Mouse (Mus musculus): Measurements from ENCODE around the gene Rapgef4. TPM values are rescaled to one million over a fixed set of nuclear protein-coding genes. Genes with fewer than 3 reads are reported as not detected.
A peak's percentile ranks its signal among the peaks of the same experiment; 100 is the strongest.

Rapgef4 gene
- 4.0 TPM in 2 replicates for polyA plus RNA-seq (2012; rRNA removed)

DNA sequence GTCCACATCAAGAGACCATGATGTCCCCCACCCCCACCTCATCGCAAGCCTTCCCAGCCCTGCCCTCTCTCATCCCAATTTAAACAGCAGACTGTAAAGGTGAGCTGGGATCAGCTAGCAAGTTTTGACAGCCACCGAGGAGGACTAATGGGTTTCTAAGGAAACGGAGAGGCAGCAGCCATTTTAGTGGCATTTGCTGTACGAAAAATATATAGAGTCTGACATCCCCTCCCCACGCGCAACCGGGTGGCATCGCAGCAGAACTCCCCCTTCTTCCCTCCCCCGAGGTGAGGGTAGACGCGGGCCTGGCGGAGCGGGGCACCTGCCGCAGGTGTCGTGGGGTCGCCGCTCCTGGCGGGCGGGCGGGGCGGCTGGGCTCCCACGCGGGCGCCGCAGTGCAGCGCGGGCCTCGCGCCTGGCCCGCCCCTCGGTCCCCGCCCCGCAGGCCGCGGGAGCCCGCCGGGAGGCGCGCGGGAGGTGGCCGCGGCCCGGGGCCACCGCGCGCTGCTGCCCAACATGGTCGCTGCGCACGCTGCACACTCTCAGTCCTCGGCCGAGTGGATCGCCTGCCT, at the start of gene Rapgef4:
Gene Rapgef4, plus strand, starts transcription at position 470 of the 572 bp plus-strand sequence.
- no peak for DNase-seq (ENCODE audit: low read depth)

GRCm38 (mm10) chr2:71934046-71934445, 47.0 kb upstream of the Rapgef4 start:
- no peak for DNase-seq (ENCODE audit: low read depth)

GRCm38 (mm10) chr2:71936711-71937110, 44.3 kb upstream of the Rapgef4 start:
- no peak for DNase-seq (ENCODE audit: low read depth)

DNA sequence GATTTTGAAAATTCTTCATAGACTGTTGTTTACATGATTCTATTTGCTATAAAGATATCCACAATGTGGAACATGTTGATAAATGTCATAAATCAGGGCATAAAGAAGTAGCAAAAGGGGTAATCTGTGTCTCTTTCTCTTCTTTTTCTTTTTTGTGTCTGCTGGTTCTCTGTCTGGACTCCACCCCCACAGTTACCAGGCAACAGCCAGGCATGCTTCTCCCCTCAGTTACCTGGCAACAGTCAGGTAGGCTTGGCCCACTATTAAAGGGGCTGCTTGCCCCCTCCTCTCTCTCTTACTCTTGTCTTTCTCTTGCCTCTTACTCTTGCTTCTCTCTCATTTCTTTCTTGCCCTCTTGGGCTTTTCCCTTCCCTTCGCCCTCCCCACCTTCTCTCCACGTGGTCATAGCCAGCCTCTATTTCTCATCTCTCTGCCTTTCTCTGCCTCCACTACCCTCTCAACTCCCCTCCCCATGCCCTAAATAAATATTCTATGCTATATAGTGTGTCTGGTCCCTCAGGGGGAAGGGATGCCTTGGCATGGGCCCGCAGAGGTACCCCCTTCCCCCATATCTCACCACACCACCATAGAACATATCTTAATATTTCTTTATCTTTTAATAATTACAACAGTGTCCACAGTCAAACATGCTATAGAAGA, 43.3 kb upstream of the Rapgef4 start:
- DNase-seq (ENCODE audit: low read depth): no peak

DNA sequence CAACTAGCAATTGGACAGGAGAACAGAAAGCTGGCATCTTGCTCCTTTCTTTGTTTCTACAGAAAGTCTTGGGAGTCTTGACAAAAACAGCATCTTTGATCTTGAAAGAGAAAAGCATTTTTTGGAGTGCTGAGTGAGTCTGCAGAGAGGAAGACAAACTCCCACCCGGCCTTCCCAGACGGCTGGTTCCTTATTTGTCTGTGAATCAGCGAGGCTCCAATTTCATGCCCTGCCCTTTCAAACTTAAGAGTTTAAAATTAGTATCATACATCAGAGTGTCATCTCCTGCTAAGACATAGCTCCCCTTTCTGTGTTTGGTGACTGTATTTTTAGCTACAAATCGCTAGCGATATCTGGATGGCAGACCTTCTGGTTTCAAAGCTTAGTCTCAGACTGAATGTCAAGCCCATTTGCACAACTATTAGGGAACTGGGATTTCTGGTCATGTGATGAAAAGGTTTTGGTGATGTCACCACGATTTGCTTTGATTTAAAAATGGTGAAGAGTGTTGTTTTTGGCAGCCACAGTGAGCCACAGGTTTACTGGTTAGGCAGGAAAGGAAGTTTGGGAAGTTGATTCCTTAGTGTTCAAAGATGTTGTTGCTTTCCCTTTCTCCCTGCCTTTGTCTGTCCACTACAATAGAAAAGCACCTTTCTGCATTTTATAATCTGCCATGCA, 42.2 kb upstream of the Rapgef4 start:
- DNase-seq (ENCODE audit: low read depth): no peak

DNA sequence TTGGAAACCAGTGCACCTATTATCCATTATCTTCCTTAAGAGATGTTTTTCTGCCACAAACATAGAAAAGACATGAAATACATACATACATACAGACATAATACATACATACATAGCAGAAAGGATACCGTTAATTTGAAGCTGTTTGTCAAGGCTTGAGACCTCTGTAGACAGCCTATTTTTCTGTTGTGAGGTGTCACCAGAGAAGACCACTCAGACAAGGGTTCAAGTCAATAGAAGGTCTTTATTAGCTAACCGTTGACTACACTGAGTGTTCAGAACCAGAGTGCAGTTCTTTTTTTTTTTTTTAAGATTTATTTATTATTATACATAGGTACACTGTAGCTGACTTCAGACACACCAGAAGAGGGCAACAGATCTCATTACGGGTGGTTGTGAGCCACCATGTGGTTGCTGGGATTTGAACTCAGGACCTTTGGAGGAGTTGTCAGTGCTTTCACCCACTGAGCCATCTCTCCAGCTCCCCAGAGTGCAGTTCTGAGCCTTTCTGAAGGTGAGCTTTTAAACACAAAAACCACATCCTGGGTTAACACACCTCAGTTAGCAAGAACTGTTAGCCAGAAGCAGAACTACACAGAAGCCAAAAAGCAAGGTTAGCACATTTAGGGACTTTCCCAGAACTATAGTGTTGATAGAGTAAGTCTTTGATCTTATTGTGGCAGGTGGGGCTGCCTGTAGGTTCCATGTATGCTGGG, 39.9 kb upstream of the Rapgef4 start:
- DNase-seq (ENCODE audit: low read depth): no peak

DNA sequence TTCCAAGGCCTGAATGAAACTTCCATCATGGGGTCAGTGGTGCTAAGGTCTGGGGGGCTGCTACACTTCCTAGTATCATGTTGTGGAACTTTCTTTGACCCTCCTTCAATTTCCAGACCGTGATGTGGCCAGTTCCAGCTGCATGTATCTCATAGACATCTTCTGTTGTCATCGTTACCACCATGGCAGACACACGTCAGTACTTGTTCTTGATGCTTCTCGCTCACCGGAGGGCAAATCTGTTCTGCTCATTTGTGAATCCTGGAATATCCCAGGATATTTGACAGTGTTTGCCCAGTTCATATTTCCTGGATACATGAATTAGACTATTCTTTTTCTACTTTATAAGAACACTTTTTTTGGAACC, 39.3 kb upstream of the Rapgef4 start:
- no peak for DNase-seq (ENCODE audit: low read depth)

DNA sequence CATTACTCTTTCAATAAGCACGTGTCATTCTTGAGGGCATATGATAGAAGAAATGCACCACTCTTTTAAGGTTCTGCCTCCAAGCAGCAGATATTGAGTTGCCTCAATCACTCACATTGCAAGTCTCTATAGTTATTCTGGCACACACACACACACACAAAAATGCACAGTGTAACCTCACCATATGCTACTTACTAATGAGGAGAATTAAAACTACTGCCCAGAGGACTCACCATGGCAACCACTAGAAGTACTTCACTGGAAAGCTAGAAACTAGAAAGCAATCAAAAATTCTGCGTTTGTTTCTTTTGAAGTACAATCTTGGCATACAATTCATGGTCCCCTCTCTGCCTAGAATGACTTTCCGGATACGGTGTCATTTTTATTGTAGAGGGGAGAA, 29.8 kb upstream of the Rapgef4 start:
- no peak for DNase-seq (ENCODE audit: low read depth)

GRCm38 (mm10) chr2:71955637-71956036, 25.4 kb upstream of the Rapgef4 start:
- no peak for DNase-seq (ENCODE audit: low read depth)

- DNase-seq (ENCODE audit: low read depth): no peak
These were observed 24.6 kb upstream of the Rapgef4 start for GRCm38 (mm10) chr2:71956463-71956862.

GRCm38 (mm10) chr2:71957951-71958350, 23.1 kb upstream of the Rapgef4 start:
- no peak for DNase-seq (ENCODE audit: low read depth)

DNA sequence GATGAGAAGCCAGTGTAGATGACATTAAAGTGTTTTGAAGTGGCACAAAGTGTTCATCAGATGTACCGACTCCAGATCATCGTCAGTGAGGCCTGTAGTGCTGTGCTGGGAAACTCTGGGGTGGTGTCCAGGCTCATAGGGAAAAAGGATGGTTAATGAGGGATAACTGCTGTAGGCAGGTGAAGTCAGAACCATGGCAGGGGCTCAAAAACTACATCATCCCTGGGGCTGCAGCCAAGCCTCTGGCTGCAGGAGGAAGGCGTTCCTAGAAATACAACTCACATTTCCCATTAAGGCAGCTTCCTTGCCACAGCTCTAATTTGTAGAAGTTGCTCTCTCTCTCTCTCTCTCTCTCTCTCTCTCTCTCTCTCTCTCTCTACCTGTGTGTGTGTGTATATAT, 22.6 kb upstream of the Rapgef4 start:
- DNase-seq (ENCODE audit: low read depth): no peak

GRCm38 (mm10) chr2:71964216-71964615, 16.8 kb upstream of the Rapgef4 start:
- DNase-seq (ENCODE audit: low read depth): no peak

- DNase-seq (ENCODE audit: low read depth): no peak
These were observed 15.6 kb upstream of the Rapgef4 start for GRCm38 (mm10) chr2:71965476-71965875.

DNA sequence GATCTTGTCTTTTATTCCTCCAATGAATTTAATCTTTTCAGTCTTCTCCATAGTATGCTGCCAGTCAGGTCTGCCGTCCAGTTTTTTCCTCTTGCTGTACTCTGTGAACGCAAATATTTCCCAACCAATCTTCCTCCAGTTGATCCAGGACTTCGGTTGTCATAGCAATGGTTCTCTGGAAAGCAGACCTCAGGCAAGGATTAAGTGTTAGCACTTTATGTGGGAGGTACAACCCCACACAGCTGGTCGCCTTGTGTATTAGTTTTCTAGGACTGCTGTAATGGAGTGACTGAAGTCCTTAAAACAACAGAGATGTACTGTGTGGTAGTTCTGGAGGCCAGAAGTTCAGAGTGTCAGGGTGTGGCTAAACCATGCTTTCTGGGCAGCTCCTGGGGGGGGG, 14.3 kb upstream of the Rapgef4 start:
- DNase-seq (ENCODE audit: low read depth): peak; percentile 28

- DNase-seq (ENCODE audit: low read depth): no peak
These were observed 13.2 kb upstream of the Rapgef4 start for GRCm38 (mm10) chr2:71967855-71968254.

DNA sequence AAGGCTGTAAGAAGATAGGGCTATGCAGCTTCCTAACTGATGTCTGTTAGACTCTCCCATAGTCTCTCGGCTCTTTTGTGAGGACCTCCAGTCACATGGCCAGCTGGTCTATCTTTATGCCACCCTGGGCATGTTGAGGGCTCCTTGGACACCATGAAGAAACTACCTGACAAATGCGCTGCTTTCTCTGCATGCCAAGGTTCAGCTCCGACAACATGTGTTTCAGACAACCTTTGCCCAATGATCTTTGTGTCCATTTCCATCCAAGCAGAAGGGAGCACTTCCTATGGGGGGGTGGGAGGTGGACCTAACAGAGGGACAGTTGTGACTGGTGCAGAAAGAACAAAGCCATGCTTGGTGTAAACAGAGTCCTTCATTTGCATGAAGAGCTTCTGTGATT, 7.4 kb upstream of the Rapgef4 start:
- DNase-seq (ENCODE audit: low read depth): no peak

GRCm38 (mm10) chr2:71974143-71974846, 6.7 kb upstream of the Rapgef4 start:
- DNase-seq (ENCODE audit: low read depth): no peak

DNA sequence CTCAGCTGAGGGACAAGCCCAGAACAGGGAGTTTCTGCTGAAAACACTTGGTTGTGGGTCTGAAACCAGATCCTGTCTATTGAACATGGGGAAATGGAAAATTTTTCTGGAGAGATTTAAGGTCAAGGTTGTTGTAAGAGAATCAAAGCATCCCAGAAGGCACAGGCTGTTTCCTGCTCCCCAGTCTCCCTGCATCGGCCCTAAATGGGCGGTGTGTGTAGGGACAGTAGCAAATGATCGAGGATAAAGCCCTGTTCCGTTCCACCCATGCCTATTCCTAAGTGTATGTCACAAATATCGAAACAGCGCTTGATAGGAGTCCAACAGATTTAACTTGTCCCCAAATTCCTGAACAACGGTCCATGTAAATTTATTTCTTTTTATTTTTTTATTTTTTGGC, 1.1 kb upstream of the Rapgef4 start:
- no peak for DNase-seq (ENCODE audit: low read depth)

DNA sequence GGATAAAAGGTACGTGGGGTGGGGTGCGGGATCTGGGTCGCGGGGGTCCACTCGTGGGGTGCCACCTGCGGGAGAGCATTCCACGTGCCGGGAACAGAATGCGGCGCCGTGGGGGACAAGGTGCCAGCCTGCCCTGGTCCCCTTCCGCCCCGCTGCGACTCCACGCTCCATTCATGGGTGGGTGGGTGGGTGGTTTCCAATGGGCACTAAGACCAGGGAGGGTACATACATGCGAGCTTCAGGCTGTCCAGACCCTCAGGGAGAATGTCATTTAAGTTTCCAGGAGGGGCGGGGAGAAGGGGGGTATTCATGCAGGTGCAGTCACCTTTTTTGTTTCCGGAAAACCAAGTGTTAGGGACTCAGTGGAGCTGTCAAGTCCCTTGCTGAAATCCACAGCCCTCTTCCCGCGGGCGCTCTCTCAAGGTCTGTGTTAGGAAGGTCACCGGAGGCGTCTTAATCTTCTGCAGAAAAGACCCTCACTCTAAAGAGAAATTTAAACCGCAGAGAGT, 357 bp downstream of the Rapgef4 start:
- no peak for DNase-seq (ENCODE audit: low read depth)

GRCm38 (mm10) chr2:71981896-71982295, 856 bp downstream of the Rapgef4 start:
- no peak for DNase-seq (ENCODE audit: low read depth)
